Mouse (Mus musculus): ENCODE results near the gene Pbrm1. TPM values are rescaled to one million over a fixed set of nuclear protein-coding genes. Genes with fewer than 3 reads are reported as not detected.

Pbrm1 gene
- polyA plus RNA-seq, 1 experiment from 2014 or later = 47.9 TPM

DNA sequence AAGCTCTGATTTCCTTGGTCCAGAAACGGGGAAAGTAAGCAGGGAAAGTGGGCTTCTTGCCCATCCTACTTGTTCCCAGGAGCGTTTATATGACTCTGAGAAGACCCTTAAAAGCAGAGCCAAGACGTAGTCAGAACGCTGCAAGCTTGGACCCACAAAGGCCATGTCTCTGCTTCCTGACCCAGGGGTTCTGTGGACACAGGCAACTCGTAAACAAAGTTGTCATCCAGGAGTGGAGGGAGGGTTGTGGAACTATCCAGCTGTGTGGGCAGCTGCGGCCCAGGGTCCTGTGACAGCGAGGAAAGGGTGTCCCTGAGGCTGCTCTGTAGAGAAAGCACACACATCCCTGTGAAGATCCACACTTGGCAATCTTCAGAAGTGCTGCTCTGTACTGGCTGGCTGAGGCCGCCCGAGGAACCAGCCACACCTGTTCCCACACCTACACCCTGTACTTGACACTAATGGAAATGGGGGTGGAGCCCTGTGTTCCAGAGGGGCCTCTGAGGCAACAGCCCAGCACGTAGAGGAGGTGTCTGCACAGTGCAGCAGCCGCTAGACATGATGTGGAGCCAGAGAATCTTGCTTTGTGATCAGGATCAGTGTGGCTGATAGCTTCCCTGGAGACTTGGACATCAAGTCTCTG, 114.2 kb downstream of the Pbrm1 start:
- Histone ChIP-seq H3K9me3 (ENCODE audit: control insufficient read depth, low read length) (no peaks in the 10 kb centered on the region), H3K27me3 (ENCODE audit: control insufficient read depth, insufficient read depth, low read length) (no peaks in the 10 kb centered on the region), H3K36me3 (ENCODE audit: control insufficient read depth, insufficient read depth, low read length) (peaks cover 6% of the 10 kb centered on the region), H3K4me1 (replicated peaks; ENCODE audit: control insufficient read depth, insufficient read depth) (peaks cover 10% of the 10 kb centered on the region), H3K4me3 (ENCODE audit: low read depth, low read length) (0 out of 2 replicates have a peak overlapping the region, but pooled peaks have one; percentile 1), H3K27ac (replicated peaks) (peak overlapping the region; percentile 82), H3K9ac (ENCODE audit: low read length) (peak overlapping the region; percentile 41; the same call in 1 of the 2 replicates), H3K4me2 (replicated peaks; ENCODE audit: low read depth) (peak overlapping the region; percentile 87)
- TF ChIP-seq EP300 (optimal IDR thresholded peaks at IDR 0.05) (no peak), CTCF (IDR thresholded peaks at IDR 0.05; ENCODE audit: low read depth) (no peak)
- WGBS = 26% methylated on average over 11 of the region's 11 CpGs
- DNase-seq (ENCODE audit: low spot score) (peak; percentile 75), ATAC-seq (ENCODE audit: low FRiP score, low TSS enrichment) (peak; percentile 40)

GRCm38 (mm10) chr14:31134015-31135000, 115.4 kb downstream of the Pbrm1 start:
- 70% methylated on average over 25 of the region's 25 CpGs for WGBS
- H3K27ac ChIP-seq (replicated peaks) = peak overlapping the region; percentile 71
- H3K36me3 ChIP-seq (ENCODE audit: control insufficient read depth, insufficient read depth, low read length) = peaks cover 14% of the 10 kb centered on the region
- H3K4me1 ChIP-seq (replicated peaks; ENCODE audit: control insufficient read depth, insufficient read depth) = peaks cover 10% of the 10 kb centered on the region
- no peak overlapping the region for H3K9ac ChIP-seq (ENCODE audit: low read length)
- no peaks in the 10 kb centered on the region for H3K9me3 ChIP-seq (ENCODE audit: control insufficient read depth, low read length)
- no peaks in the 10 kb centered on the region for H3K27me3 ChIP-seq (ENCODE audit: control insufficient read depth, insufficient read depth, low read length)
- DNase-seq (ENCODE audit: low spot score) (no peak), ATAC-seq (ENCODE audit: low FRiP score, low TSS enrichment) (no peak)
- H3K4me2 ChIP-seq (replicated peaks; ENCODE audit: low read depth) = 0 out of 2 replicates have a peak overlapping the region, but pooled peaks have one; percentile 9
- TF ChIP-seq CTCF (IDR thresholded peaks at IDR 0.05; ENCODE audit: low read depth) (no peak), EP300 (optimal IDR thresholded peaks at IDR 0.05) (no peak)
- H3K4me3 ChIP-seq (ENCODE audit: low read depth, low read length) = no peak overlapping the region

DNA sequence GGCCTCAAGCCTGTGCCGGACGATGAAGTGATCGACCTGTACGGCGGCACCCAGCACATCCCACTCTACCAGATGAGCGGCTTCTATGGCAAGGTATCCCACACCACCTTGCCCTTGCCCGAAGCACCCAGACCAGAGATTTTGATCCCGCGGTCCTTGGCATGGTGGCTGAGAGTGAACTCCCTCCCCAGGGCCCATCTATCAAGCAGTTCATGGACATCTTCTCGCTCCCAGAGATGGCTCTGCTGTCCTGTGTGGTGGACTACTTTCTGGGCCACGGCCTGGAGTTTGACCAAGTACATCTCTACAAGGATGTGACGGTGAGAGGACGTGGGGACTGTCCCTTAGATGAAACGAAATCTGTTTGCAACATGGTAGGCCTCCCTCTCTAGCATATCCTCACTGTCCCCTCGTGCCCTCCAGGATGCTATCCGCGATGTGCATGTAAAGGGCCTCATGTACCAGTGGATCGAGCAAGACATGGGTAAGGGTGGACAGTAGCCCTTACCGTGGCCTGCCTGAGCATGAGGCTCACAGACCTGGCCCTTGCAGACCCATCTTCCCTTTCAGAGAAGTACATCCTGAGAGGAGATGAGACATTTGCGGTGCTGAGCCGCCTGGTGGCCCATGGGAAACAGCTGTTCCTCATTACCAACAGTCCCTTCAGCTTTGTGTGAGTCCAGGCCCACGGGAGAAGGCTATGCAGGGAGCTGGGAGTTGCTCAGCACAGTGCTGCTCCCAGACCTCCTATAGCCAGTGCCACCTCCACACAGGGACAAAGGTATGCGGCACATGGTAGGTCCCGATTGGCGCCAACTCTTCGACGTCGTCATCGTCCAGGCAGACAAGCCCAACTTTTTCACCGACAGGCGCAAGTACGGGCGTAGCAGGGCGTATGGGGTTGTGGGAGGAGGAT, 116.8 kb downstream of the Pbrm1 start:
- H3K36me3 ChIP-seq (ENCODE audit: control insufficient read depth, insufficient read depth, low read length) = peaks cover 18% of the 10 kb centered on the region
- H3K9me3 ChIP-seq (ENCODE audit: control insufficient read depth, low read length) = no peaks in the 10 kb centered on the region
- DNase-seq (ENCODE audit: low spot score) = no peak

GRCm38 (mm10) chr14:31136411-31137280, 117.7 kb downstream of the Pbrm1 start:
- H3K9me3 ChIP-seq (ENCODE audit: control insufficient read depth, low read length) = no peaks in the 10 kb centered on the region
- DNase-seq (ENCODE audit: low spot score) (no peak), ATAC-seq (ENCODE audit: low FRiP score, low TSS enrichment) (no peak)
- no peak overlapping the region for H3K27ac ChIP-seq (replicated peaks)
- H3K4me3 ChIP-seq (ENCODE audit: low read depth, low read length) = no peak overlapping the region
- TF ChIP-seq CTCF (IDR thresholded peaks at IDR 0.05; ENCODE audit: low read depth) (no peak), EP300 (optimal IDR thresholded peaks at IDR 0.05) (no peak)
- H3K36me3 ChIP-seq (ENCODE audit: control insufficient read depth, insufficient read depth, low read length) = peaks cover 18% of the 10 kb centered on the region
- peaks cover 10% of the 10 kb centered on the region for H3K4me1 ChIP-seq (replicated peaks; ENCODE audit: control insufficient read depth, insufficient read depth)
- WGBS = 90% methylated on average over 26 of the region's 26 CpGs
- no peaks in the 10 kb centered on the region for H3K27me3 ChIP-seq (ENCODE audit: control insufficient read depth, insufficient read depth, low read length)
- H3K9ac ChIP-seq (ENCODE audit: low read length) = no peak overlapping the region
- H3K4me2 ChIP-seq (replicated peaks; ENCODE audit: low read depth) = no peak overlapping the region

More for the DNA sequence above, 116.8 kb downstream of the Pbrm1 start:
- no peak overlapping the region for H3K9ac ChIP-seq (ENCODE audit: low read length)
- 94% methylated on average over 34 of the region's 34 CpGs for WGBS
- H3K27me3 ChIP-seq (ENCODE audit: control insufficient read depth, insufficient read depth, low read length) = no peaks in the 10 kb centered on the region
- H3K4me2 ChIP-seq (replicated peaks; ENCODE audit: low read depth) = no peak overlapping the region
- TF ChIP-seq EP300 (optimal IDR thresholded peaks at IDR 0.05) = no peak
- TF ChIP-seq CTCF (IDR thresholded peaks at IDR 0.05; ENCODE audit: low read depth) = no peak
- ATAC-seq (ENCODE audit: low FRiP score, low TSS enrichment) = no peak
- peaks cover 10% of the 10 kb centered on the region for H3K4me1 ChIP-seq (replicated peaks; ENCODE audit: control insufficient read depth, insufficient read depth)
- H3K4me3 ChIP-seq (ENCODE audit: low read depth, low read length) = no peak overlapping the region
- no peak overlapping the region for H3K27ac ChIP-seq (replicated peaks)

DNA sequence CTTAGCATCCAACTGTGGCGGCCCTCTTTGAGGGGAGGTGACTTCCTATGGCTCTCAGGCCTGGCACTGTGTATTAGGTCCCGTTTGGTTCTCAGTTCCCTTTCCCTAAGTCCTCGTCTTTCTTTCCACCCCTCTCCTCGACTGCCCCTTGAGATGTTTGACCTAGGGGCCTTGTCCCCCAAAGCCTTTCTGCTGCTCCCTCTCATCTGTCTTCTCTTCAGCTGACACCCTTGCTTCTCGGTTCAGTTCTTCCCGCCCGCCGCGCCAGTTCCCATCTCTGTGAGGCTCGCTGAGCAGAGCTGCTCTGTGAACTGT, 118.3 kb downstream of the Pbrm1 start:
- H3K4me3 ChIP-seq (ENCODE audit: low read depth, low read length) = no peak overlapping the region
- no peak overlapping the region for H3K27ac ChIP-seq (replicated peaks)

More for the DNA sequence above, 118.3 kb downstream of the Pbrm1 start:
- 78% methylated on average over 10 of the region's 10 CpGs for WGBS
- no peak for ATAC-seq (ENCODE audit: low FRiP score, low TSS enrichment)
- no peak overlapping the region for H3K4me2 ChIP-seq (replicated peaks; ENCODE audit: low read depth)
- H3K36me3 ChIP-seq (ENCODE audit: control insufficient read depth, insufficient read depth, low read length) = peaks cover 18% of the 10 kb centered on the region
- TF ChIP-seq EP300 (optimal IDR thresholded peaks at IDR 0.05) (no peak), CTCF (IDR thresholded peaks at IDR 0.05; ENCODE audit: low read depth) (no peak)
- H3K9ac ChIP-seq (ENCODE audit: low read length) = no peak overlapping the region
- peaks cover 6% of the 10 kb centered on the region for H3K4me1 ChIP-seq (replicated peaks; ENCODE audit: control insufficient read depth, insufficient read depth)
- no peak for DNase-seq (ENCODE audit: low spot score)
- H3K27me3 ChIP-seq (ENCODE audit: control insufficient read depth, insufficient read depth, low read length) = no peaks in the 10 kb centered on the region
- H3K9me3 ChIP-seq (ENCODE audit: control insufficient read depth, low read length) = no peaks in the 10 kb centered on the region

Measured in stomach, postnatal 0 days (tissue).